Mouse (Mus musculus) midbrain, embryonic 15.5 days (tissue): ENCODE data around the gene Phlpp1. TPM values are rescaled to one million over a fixed set of nuclear protein-coding genes. Genes with fewer than 3 reads are reported as not detected.

Experiments used
- ATAC-seq: fragments of 200-750 bp; cut with Nextera tagmentation; replicated peaks from 2 replicates; pipeline ENCODE4 v1.8.0; 2017; ENCODE audit warnings: moderate TSS enrichment
- H3K27ac ChIP-seq: fragments of 300-500 bp; sonication (generic); 2 replicates; pipeline ENCODE4 v1.5.1; 2015; ENCODE audit warnings: mild to moderate bottlenecking, inconsistent platforms
- H3K27me3 ChIP-seq: fragments of 300-500 bp; sonication (generic); replicated peaks from 2 replicates; pipeline ENCODE4 v1.6.1; 2015; ENCODE audit warnings: inconsistent platforms
- H3K36me3 ChIP-seq: fragments of 300-500 bp; sonication (generic); replicated peaks from 2 replicates; pipeline ENCODE4 v1.6.1; 2015; ENCODE audit warnings: inconsistent platforms
- H3K4me1 ChIP-seq: fragments of 300-500 bp; sonication (generic); 2 replicates; pipeline ENCODE4 v1.6.1; 2015; ENCODE audit warnings: inconsistent platforms
- H3K4me2 ChIP-seq: fragments of 300-500 bp; sonication (generic); 2 replicates; pipeline ENCODE4 v1.6.1; 2015; ENCODE audit warnings: inconsistent platforms, mild to moderate bottlenecking, moderate library complexity
- H3K4me3 ChIP-seq: fragments of 300-500 bp; sonication (generic); 2 replicates; pipeline ENCODE4 v1.5.1; 2015; ENCODE audit warnings: mild to moderate bottlenecking, inconsistent platforms
- H3K9ac ChIP-seq: fragments of 300-500 bp; sonication (generic); 2 replicates; pipeline ENCODE4 v1.6.1; 2015; ENCODE audit warnings: mild to moderate bottlenecking, inconsistent platforms
- H3K9me3 ChIP-seq: fragments of 300-500 bp; sonication (generic); 2 replicates; pipeline ENCODE4 v1.6.1; 2016; ENCODE audit warnings: inconsistent platforms
- WGBS: fragments of 180-500 bp; shearing (Covaris S2); methylation state at CpG from one replicate; pipeline ENCODE4 v1.1.7; 2015; ENCODE audit warnings: mixed read lengths; 5-methylcytosine and 5-hydroxymethylcytosine counted together
- polyA plus RNA-seq: library from polyadenylated mRNA; unstranded; fragments of >200 nt; fragmentation: Nextera tagmentation; extraction: Ambion mirVana; gene quantifications from 2 replicates; pipeline ENCODE4 v1.2.1, GENCODE M21; 2015

Phlpp1 gene
- polyA plus RNA-seq, 1 experiment from 2014 or later, result 8.0 TPM

GRCm38 (mm10) chr1:106232460-106232850 is 60.9 kb downstream of the Phlpp1 start:
- H3K9me3 ChIP-seq, result no peaks in the 10 kb centered on the region
- no peaks in the 10 kb centered on the region for H3K36me3 ChIP-seq
- no peak overlapping the region for H3K4me2 ChIP-seq
- no peak overlapping the region for H3K27ac ChIP-seq
- H3K9ac ChIP-seq, result no peak overlapping the region
- H3K4me1 ChIP-seq, result no peaks in the 10 kb centered on the region
- no peak for ATAC-seq
- no peak overlapping the region for H3K4me3 ChIP-seq
- no peaks in the 10 kb centered on the region for H3K27me3 ChIP-seq
- 86% methylated on average over 4 of the region's 4 CpGs for WGBS

- Histone ChIP-seq H3K27ac (no peak overlapping the region), H3K4me3 (no peak overlapping the region), H3K4me2 (no peak overlapping the region)
Observed at GRCm38 (mm10) chr1:106236986-106237385, 65.4 kb downstream of the Phlpp1 start.

GRCm38 (mm10) chr1:106240116-106240685 is 68.6 kb downstream of the Phlpp1 start:
- Histone ChIP-seq H3K36me3 (no peaks in the 10 kb centered on the region), H3K27me3 (no peaks in the 10 kb centered on the region), H3K4me2 (no peak overlapping the region), H3K4me3 (no peak overlapping the region), H3K9me3 (no peaks in the 10 kb centered on the region), H3K27ac (0 out of 2 replicates have a peak overlapping the region, but pooled peaks have one; percentile 29), H3K9ac (no peak overlapping the region), H3K4me1 (0 out of 2 replicates have a peak, but pooled peaks cover 4% of the 10 kb centered on the region)
- no peak for ATAC-seq
- WGBS, result 70% methylated on average over 7 of the region's 7 CpGs

More at GRCm38 (mm10) chr1:106236986-106237385, 65.4 kb downstream of the Phlpp1 start:
- Histone ChIP-seq H3K4me1 (0 out of 2 replicates have a peak, but pooled peaks cover 4% of the 10 kb centered on the region), H3K36me3 (no peaks in the 10 kb centered on the region), H3K9ac (no peak overlapping the region), H3K9me3 (no peaks in the 10 kb centered on the region), H3K27me3 (no peaks in the 10 kb centered on the region)
- ATAC-seq, result no peak

- Histone ChIP-seq H3K4me1 (0 out of 2 replicates have a peak, but pooled peaks cover 4% of the 10 kb centered on the region), H3K9me3 (no peaks in the 10 kb centered on the region), H3K4me2 (no peak overlapping the region), H3K27me3 (no peaks in the 10 kb centered on the region), H3K9ac (no peak overlapping the region), H3K36me3 (no peaks in the 10 kb centered on the region), H3K27ac (no peak overlapping the region), H3K4me3 (no peak overlapping the region)
- peak; percentile 26; the same call in 1 of the 2 replicates for ATAC-seq
- 49% methylated on average over 1 of the region's 1 CpGs for WGBS
Observed at GRCm38 (mm10) chr1:106241059-106241458, 69.5 kb downstream of the Phlpp1 start.

- 0 out of 2 replicates have a peak, but pooled peaks cover 4% of the 10 kb centered on the region for H3K4me1 ChIP-seq
- no peak overlapping the region for H3K4me2 ChIP-seq
- WGBS, result 43% methylated on average over 2 of the region's 2 CpGs
- H3K27me3 ChIP-seq, result no peaks in the 10 kb centered on the region
- H3K36me3 ChIP-seq, result no peaks in the 10 kb centered on the region
- H3K4me3 ChIP-seq, result no peak overlapping the region
- no peak for ATAC-seq
- no peak overlapping the region for H3K9ac ChIP-seq
- H3K27ac ChIP-seq, result peak overlapping the region; percentile 34; the same call in 1 of the 2 replicates
- H3K9me3 ChIP-seq, result no peaks in the 10 kb centered on the region
Observed at GRCm38 (mm10) chr1:106242129-106242528, 70.6 kb downstream of the Phlpp1 start.

GRCm38 (mm10) chr1:106243371-106243770 is 71.8 kb downstream of the Phlpp1 start:
- no peak overlapping the region for H3K9ac ChIP-seq
- no peak overlapping the region for H3K4me2 ChIP-seq
- no peaks in the 10 kb centered on the region for H3K36me3 ChIP-seq
- 0 out of 2 replicates have a peak, but pooled peaks cover 4% of the 10 kb centered on the region for H3K4me1 ChIP-seq
- 58% methylated on average over 1 of the region's 1 CpGs for WGBS
- no peaks in the 10 kb centered on the region for H3K27me3 ChIP-seq
- H3K9me3 ChIP-seq, result no peaks in the 10 kb centered on the region
- H3K4me3 ChIP-seq, result no peak overlapping the region
- H3K27ac ChIP-seq, result no peak overlapping the region
- no peak for ATAC-seq

GRCm38 (mm10) chr1:106244245-106244644 is 72.7 kb downstream of the Phlpp1 start:
- ATAC-seq, result no peak
- WGBS, result 89% methylated on average over 3 of the region's 3 CpGs

GRCm38 (mm10) chr1:106254047-106254446 is 82.5 kb downstream of the Phlpp1 start:
- no peak overlapping the region for H3K27ac ChIP-seq
- H3K9me3 ChIP-seq, result no peaks in the 10 kb centered on the region
- no peak for ATAC-seq
- H3K27me3 ChIP-seq, result no peaks in the 10 kb centered on the region
- WGBS, result 97% methylated on average over 1 of the region's 1 CpGs
- H3K4me1 ChIP-seq, result no peaks in the 10 kb centered on the region
- H3K9ac ChIP-seq, result no peak overlapping the region
- no peak overlapping the region for H3K4me3 ChIP-seq
- no peak overlapping the region for H3K4me2 ChIP-seq
- H3K36me3 ChIP-seq, result no peaks in the 10 kb centered on the region

More at GRCm38 (mm10) chr1:106244245-106244644, 72.7 kb downstream of the Phlpp1 start:
- H3K27ac ChIP-seq, result no peak overlapping the region
- no peak overlapping the region for H3K4me2 ChIP-seq
- H3K36me3 ChIP-seq, result no peaks in the 10 kb centered on the region
- H3K27me3 ChIP-seq, result no peaks in the 10 kb centered on the region
- no peaks in the 10 kb centered on the region for H3K9me3 ChIP-seq
- H3K4me3 ChIP-seq, result no peak overlapping the region
- 0 out of 2 replicates have a peak, but pooled peaks cover 4% of the 10 kb centered on the region for H3K4me1 ChIP-seq
- H3K9ac ChIP-seq, result no peak overlapping the region

- Histone ChIP-seq H3K4me1 (no peaks in the 10 kb centered on the region), H3K4me3 (no peak overlapping the region), H3K9me3 (no peaks in the 10 kb centered on the region), H3K27me3 (no peaks in the 10 kb centered on the region), H3K36me3 (no peaks in the 10 kb centered on the region), H3K27ac (no peak overlapping the region), H3K9ac (no peak overlapping the region), H3K4me2 (no peak overlapping the region)
- 73% methylated on average over 1 of the region's 1 CpGs for WGBS
- ATAC-seq, result no peak
Observed at GRCm38 (mm10) chr1:106257176-106257575, 85.6 kb downstream of the Phlpp1 start.

GRCm38 (mm10) chr1:106268028-106268799 is 96.7 kb downstream of the Phlpp1 start:
- Histone ChIP-seq H3K4me3 (no peak overlapping the region), H3K27me3 (no peaks in the 10 kb centered on the region), H3K9ac (no peak overlapping the region), H3K36me3 (no peaks in the 10 kb centered on the region), H3K4me1 (no peaks in the 10 kb centered on the region), H3K9me3 (no peaks in the 10 kb centered on the region), H3K4me2 (no peak overlapping the region), H3K27ac (no peak overlapping the region)
- WGBS, result 94% methylated on average over 6 of the region's 6 CpGs
- ATAC-seq, result no peak

- H3K36me3 ChIP-seq, result no peaks in the 10 kb centered on the region
- no peaks in the 10 kb centered on the region for H3K9me3 ChIP-seq
- 51% methylated on average over 4 of the region's 4 CpGs for WGBS
- H3K4me3 ChIP-seq, result no peak overlapping the region
- no peak overlapping the region for H3K27ac ChIP-seq
- H3K4me2 ChIP-seq, result no peak overlapping the region
- no peak overlapping the region for H3K9ac ChIP-seq
- H3K4me1 ChIP-seq, result peaks cover 5% of the 10 kb centered on the region
- no peaks in the 10 kb centered on the region for H3K27me3 ChIP-seq
- ATAC-seq, result no peak
Observed at GRCm38 (mm10) chr1:106269337-106269736, 97.8 kb downstream of the Phlpp1 start.

GRCm38 (mm10) chr1:106272916-106273315 is 101.4 kb downstream of the Phlpp1 start:
- no peak overlapping the region for H3K4me3 ChIP-seq
- H3K4me2 ChIP-seq, result no peak overlapping the region
- H3K27me3 ChIP-seq, result no peaks in the 10 kb centered on the region
- H3K27ac ChIP-seq, result no peak overlapping the region
- ATAC-seq, result no peak
- H3K9me3 ChIP-seq, result no peaks in the 10 kb centered on the region
- H3K36me3 ChIP-seq, result no peaks in the 10 kb centered on the region
- H3K4me1 ChIP-seq, result peaks cover 17% of the 10 kb centered on the region
- H3K9ac ChIP-seq, result no peak overlapping the region
- 35% methylated on average over 2 of the region's 2 CpGs for WGBS
